Mouse (Mus musculus): Measurements from ENCODE around the gene Tspan32.

DNA sequence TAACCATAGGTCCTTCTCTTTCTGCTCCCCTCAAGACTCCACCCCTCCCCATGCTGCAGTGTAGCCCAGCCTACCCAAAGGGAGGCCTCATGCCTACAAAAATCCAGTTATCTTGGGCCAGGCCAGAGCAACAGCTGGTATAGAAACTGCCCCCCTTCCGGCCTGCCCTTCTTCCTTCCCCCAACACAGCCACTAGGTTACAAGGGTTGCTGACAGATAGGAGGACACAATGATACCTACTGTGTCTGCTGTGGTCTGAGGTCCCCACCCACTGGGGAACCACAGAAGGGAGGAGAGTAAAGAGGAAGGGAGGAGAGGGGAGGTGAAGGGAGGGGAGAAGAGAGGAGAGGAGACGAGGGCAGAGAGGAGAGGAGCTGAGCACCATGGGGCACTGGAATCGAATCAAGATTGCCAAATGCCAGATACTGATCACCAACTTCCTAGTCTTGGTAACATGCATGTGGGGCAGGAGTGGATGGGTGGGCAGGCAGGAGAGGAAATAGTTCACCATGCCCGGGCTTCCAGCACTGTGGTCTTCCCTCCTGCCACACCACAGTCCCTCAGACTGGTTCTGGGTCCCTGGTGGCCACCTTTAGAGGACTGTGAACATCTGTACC, at the start of gene Tspan32:
- no peak for TF ChIP-seq CTCF (conservative IDR thresholded peaks at IDR 0.05; ENCODE audit: insufficient read depth, insufficient read length, low read depth, low read length)
- no peak for TF ChIP-seq POLR2A (IDR thresholded peaks at IDR 0.05; ENCODE audit: low read depth, low read length)
